Mouse (Mus musculus): Measurements from ENCODE around the gene Cdh1. TPM values are rescaled to one million over a fixed set of nuclear protein-coding genes. Genes with fewer than 3 reads are reported as not detected.

The Cdh1 gene
- polyA plus RNA-seq, 1 experiment, result 347 TPM

GRCm38 (mm10) chr8:106651994-106652393 lies 48.8 kb downstream of the Cdh1 start:
- no peak overlapping the region for H3K4me3 ChIP-seq (ENCODE audit: low read depth, low read length)
- H3K27me3 ChIP-seq (ENCODE audit: control insufficient read depth, insufficient read depth, low read length, poor library complexity, severe bottlenecking), result no peaks in the 10 kb centered on the region
- H3K36me3 ChIP-seq (ENCODE audit: control insufficient read depth, insufficient read depth, low read length, poor library complexity, severe bottlenecking), result peaks cover 84% of the 10 kb centered on the region
- TF ChIP-seq CTCF (IDR thresholded peaks at IDR 0.05; ENCODE audit: low read depth, low read length) (no peak), POLR2A (IDR thresholded peaks at IDR 0.05; ENCODE audit: insufficient read depth, low read length) (no peak), EP300 (IDR thresholded peaks at IDR 0.05; ENCODE audit: insufficient read depth, low read depth, low read length) (no peak)
- H3K27ac ChIP-seq (ENCODE audit: insufficient read depth, low read length), result no peak overlapping the region
- H3K9me3 ChIP-seq (replicated peaks; ENCODE audit: control insufficient read depth, insufficient read depth, low read length, poor library complexity, severe bottlenecking), result peaks cover 22% of the 10 kb centered on the region
- no peaks in the 10 kb centered on the region for H3K4me1 ChIP-seq (ENCODE audit: control insufficient read depth, insufficient read depth, low read length)
- H3K9ac ChIP-seq (ENCODE audit: low read depth, poor library complexity, severe bottlenecking), result no peak overlapping the region

GRCm38 (mm10) chr8:106656046-106656445 lies 52.9 kb downstream of the Cdh1 start:
- Histone ChIP-seq H3K4me1 (ENCODE audit: control insufficient read depth, insufficient read depth, low read length) (no peaks in the 10 kb centered on the region), H3K27me3 (ENCODE audit: control insufficient read depth, insufficient read depth, low read length, poor library complexity, severe bottlenecking) (no peaks in the 10 kb centered on the region), H3K4me3 (ENCODE audit: low read depth, low read length) (no peak overlapping the region), H3K9me3 (replicated peaks; ENCODE audit: control insufficient read depth, insufficient read depth, low read length, poor library complexity, severe bottlenecking) (peaks cover 23% of the 10 kb centered on the region), H3K9ac (ENCODE audit: low read depth, poor library complexity, severe bottlenecking) (no peak overlapping the region), H3K36me3 (ENCODE audit: control insufficient read depth, insufficient read depth, low read length, poor library complexity, severe bottlenecking) (peaks cover 93% of the 10 kb centered on the region), H3K27ac (ENCODE audit: insufficient read depth, low read length) (no peak overlapping the region)
- no peak for TF ChIP-seq POLR2A (IDR thresholded peaks at IDR 0.05; ENCODE audit: insufficient read depth, low read length)
- TF ChIP-seq EP300 (IDR thresholded peaks at IDR 0.05; ENCODE audit: insufficient read depth, low read depth, low read length), result no peak
- no peak for TF ChIP-seq CTCF (IDR thresholded peaks at IDR 0.05; ENCODE audit: low read depth, low read length)

GRCm38 (mm10) chr8:106672786-106673185 lies 69.6 kb downstream of the Cdh1 start:
- no peaks in the 10 kb centered on the region; the same call in 1 of the 2 replicates for H3K9me3 ChIP-seq (replicated peaks; ENCODE audit: control insufficient read depth, insufficient read depth, low read length, poor library complexity, severe bottlenecking)
- H3K9ac ChIP-seq (ENCODE audit: low read depth, poor library complexity, severe bottlenecking), result no peak overlapping the region

GRCm38 (mm10) chr8:106674318-106674717 lies 71.2 kb downstream of the Cdh1 start:
- Histone ChIP-seq H3K4me1 (ENCODE audit: control insufficient read depth, insufficient read depth, low read length) (no peaks in the 10 kb centered on the region), H3K9ac (ENCODE audit: low read depth, poor library complexity, severe bottlenecking) (no peak overlapping the region), H3K27ac (ENCODE audit: insufficient read depth, low read length) (0 out of 2 replicates have a peak overlapping the region, but pooled peaks have one; percentile 37), H3K4me3 (ENCODE audit: low read depth, low read length) (no peak overlapping the region), H3K36me3 (ENCODE audit: control insufficient read depth, insufficient read depth, low read length, poor library complexity, severe bottlenecking) (peaks cover 25% of the 10 kb centered on the region), H3K9me3 (replicated peaks; ENCODE audit: control insufficient read depth, insufficient read depth, low read length, poor library complexity, severe bottlenecking) (no peaks in the 10 kb centered on the region; the same call in 1 of the 2 replicates), H3K27me3 (ENCODE audit: control insufficient read depth, insufficient read depth, low read length, poor library complexity, severe bottlenecking) (no peaks in the 10 kb centered on the region)
- TF ChIP-seq CTCF (IDR thresholded peaks at IDR 0.05; ENCODE audit: low read depth, low read length), result no peak

More at GRCm38 (mm10) chr8:106672786-106673185, 69.6 kb downstream of the Cdh1 start:
- Histone ChIP-seq H3K27ac (ENCODE audit: insufficient read depth, low read length) (no peak overlapping the region), H3K4me3 (ENCODE audit: low read depth, low read length) (no peak overlapping the region), H3K27me3 (ENCODE audit: control insufficient read depth, insufficient read depth, low read length, poor library complexity, severe bottlenecking) (no peaks in the 10 kb centered on the region), H3K36me3 (ENCODE audit: control insufficient read depth, insufficient read depth, low read length, poor library complexity, severe bottlenecking) (peaks cover 40% of the 10 kb centered on the region), H3K4me1 (ENCODE audit: control insufficient read depth, insufficient read depth, low read length) (no peaks in the 10 kb centered on the region)
- TF ChIP-seq EP300 (IDR thresholded peaks at IDR 0.05; ENCODE audit: insufficient read depth, low read depth, low read length) (no peak), POLR2A (IDR thresholded peaks at IDR 0.05; ENCODE audit: insufficient read depth, low read length) (no peak), CTCF (IDR thresholded peaks at IDR 0.05; ENCODE audit: low read depth, low read length) (no peak)

- H3K27ac ChIP-seq (ENCODE audit: insufficient read depth, low read length), result peak overlapping the region; percentile 57
- no peak overlapping the region for H3K9ac ChIP-seq (ENCODE audit: low read depth, poor library complexity, severe bottlenecking)
- peaks cover 19% of the 10 kb centered on the region for H3K36me3 ChIP-seq (ENCODE audit: control insufficient read depth, insufficient read depth, low read length, poor library complexity, severe bottlenecking)
- no peak overlapping the region for H3K4me3 ChIP-seq (ENCODE audit: low read depth, low read length)
- no peaks in the 10 kb centered on the region for H3K27me3 ChIP-seq (ENCODE audit: control insufficient read depth, insufficient read depth, low read length, poor library complexity, severe bottlenecking)
- TF ChIP-seq EP300 (IDR thresholded peaks at IDR 0.05; ENCODE audit: insufficient read depth, low read depth, low read length) (no peak), POLR2A (IDR thresholded peaks at IDR 0.05; ENCODE audit: insufficient read depth, low read length) (no peak), CTCF (IDR thresholded peaks at IDR 0.05; ENCODE audit: low read depth, low read length) (peak; percentile 5)
- H3K4me1 ChIP-seq (ENCODE audit: control insufficient read depth, insufficient read depth, low read length), result no peaks in the 10 kb centered on the region
- no peaks in the 10 kb centered on the region; the same call in 1 of the 2 replicates for H3K9me3 ChIP-seq (replicated peaks; ENCODE audit: control insufficient read depth, insufficient read depth, low read length, poor library complexity, severe bottlenecking)
Measured at GRCm38 (mm10) chr8:106674894-106675293, 71.7 kb downstream of the Cdh1 start.

DNA sequence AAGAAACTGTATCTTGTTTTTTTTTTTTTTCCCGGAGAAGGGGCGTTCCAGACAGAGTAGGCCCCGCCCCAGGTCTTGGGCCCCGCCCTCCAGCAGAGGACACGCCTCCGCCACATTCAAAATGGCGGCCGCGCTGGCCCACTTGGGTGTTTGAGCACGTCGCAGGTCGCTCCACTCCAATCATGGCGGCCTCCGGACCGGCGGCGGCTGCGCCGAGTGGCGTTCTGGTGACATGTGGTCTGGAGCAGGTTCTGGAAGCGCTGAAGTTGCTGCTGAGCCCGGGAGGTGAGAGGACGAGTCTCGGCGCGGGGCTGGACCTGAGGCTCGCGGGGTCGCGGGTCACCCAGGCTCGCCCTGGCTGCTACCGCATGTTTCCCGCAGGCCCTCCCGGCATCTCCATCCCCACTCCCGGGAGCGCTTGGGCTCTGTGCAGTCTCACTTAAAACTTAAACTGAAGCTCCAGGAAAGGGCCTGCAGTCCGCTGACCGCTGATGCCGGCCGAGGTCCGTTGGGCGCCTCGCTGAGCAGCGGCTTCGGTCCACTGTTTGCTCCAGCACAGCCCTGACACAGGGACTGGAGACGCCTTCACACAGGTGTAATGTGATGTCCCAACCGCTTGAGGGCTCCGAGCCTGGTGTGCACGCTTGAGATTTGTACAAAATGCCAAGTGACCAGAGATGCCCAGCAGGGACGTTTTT lies 80.0 kb downstream of the Cdh1 start, which contains the start of gene Tango6:
Gene Tango6, plus strand, starts transcription at position 98 of the 698 bp plus-strand sequence.
- H3K4me3 ChIP-seq (ENCODE audit: low read depth, low read length), result peak within 1 kb of the TSS; percentile 83
- no peaks in the 10 kb centered on the region for H3K36me3 ChIP-seq (ENCODE audit: control insufficient read depth, insufficient read depth, low read length, poor library complexity, severe bottlenecking)
- H3K9me3 ChIP-seq (replicated peaks; ENCODE audit: control insufficient read depth, insufficient read depth, low read length, poor library complexity, severe bottlenecking), result peaks cover 5% of the 10 kb centered on the region; the same call in 1 of the 2 replicates
- no peak for TF ChIP-seq EP300 (IDR thresholded peaks at IDR 0.05; ENCODE audit: insufficient read depth, low read depth, low read length)
- TF ChIP-seq CTCF (IDR thresholded peaks at IDR 0.05; ENCODE audit: low read depth, low read length), result peak; percentile 64
- TF ChIP-seq POLR2A (IDR thresholded peaks at IDR 0.05; ENCODE audit: insufficient read depth, low read length), result peak; percentile 93
- peak within 1 kb of the TSS; percentile 95 for H3K9ac ChIP-seq (ENCODE audit: low read depth, poor library complexity, severe bottlenecking)
- no peaks in the 10 kb centered on the region for H3K4me1 ChIP-seq (ENCODE audit: control insufficient read depth, insufficient read depth, low read length)
- H3K27ac ChIP-seq (ENCODE audit: insufficient read depth, low read length), result peak within 1 kb of the TSS; percentile 15; the same call in 1 of the 2 replicates
- H3K27me3 ChIP-seq (ENCODE audit: control insufficient read depth, insufficient read depth, low read length, poor library complexity, severe bottlenecking), result no peaks in the 10 kb centered on the region

Measured in ES-Bruce4 (cell line).